Mouse (Mus musculus): ENCODE results near the gene Rtf1. TPM values are rescaled to one million over a fixed set of nuclear protein-coding genes. Genes with fewer than 3 reads are reported as not detected.
A peak's percentile ranks its signal among the peaks of the same experiment; 100 is the strongest.

The Rtf1 gene
- polyA plus RNA-seq, 2 experiments: 6.6 to 7.9 TPM

DNA sequence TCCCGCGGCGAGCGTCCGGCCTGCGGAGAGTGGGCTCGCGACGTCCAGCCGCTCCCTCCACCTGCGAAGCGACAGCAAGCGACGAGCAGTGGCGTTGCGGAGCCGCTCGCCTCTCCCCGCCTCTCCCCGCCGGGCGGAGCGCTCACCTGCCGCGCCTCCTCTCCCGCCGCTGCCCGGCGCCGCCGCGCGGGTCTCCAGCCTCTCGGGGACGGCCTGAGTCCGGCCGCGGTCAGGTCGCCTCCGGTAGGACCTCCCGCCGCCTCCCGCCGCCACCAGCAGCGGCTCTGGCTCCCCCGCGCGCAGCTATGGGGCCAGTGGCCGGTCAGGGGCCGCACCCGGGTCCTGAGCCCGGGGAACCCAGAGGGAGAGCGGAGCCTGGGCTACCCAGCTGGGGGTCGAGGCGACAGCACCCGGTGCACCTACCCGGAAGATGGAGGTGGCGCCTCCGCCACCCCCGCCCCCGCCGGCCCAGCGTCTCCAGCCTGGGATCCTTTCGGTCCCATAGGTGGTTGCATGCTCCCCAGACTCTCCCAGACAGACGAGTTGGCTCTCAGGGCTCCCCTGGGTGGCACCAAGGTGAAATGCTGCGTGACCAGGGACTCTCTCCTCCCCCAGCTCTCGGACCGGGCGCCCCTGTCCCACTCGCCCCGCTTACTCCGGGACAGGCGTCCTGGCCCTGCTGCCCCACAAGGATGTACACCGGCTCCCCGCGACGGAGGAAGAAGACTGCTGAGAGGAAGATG lies 83.4 kb downstream of the Rtf1 start:
- Histone ChIP-seq H3K4me2 (ENCODE audit: low read depth) (peak overlapping the region; percentile 71), H3K27ac (no peak overlapping the region), H3K36me3 (replicated peaks; ENCODE audit: control insufficient read depth, insufficient read depth, low read depth) (no peaks in the 10 kb centered on the region), H3K9ac (replicated peaks) (no peak overlapping the region), H3K4me3 (ENCODE audit: insufficient read depth in 1 of 2, low read depth in 2 of 2, low read length in 2 of 2) (peak overlapping the region; percentile 48 to 53), H3K27me3 (ENCODE audit: control insufficient read depth, insufficient read depth, low read length) (peaks cover 51% of the 10 kb centered on the region), H3K9me3 (ENCODE audit: control insufficient read depth, low read length) (no peaks in the 10 kb centered on the region), H3K4me1 (replicated peaks; ENCODE audit: control insufficient read depth in 2 of 2, insufficient read depth in 2 of 2, low read length in 1 of 2) (no peaks in the 10 kb centered on the region)
- under 1% methylated on average over 76 of the region's 77 CpGs for WGBS (ENCODE audit: insufficient replicate concordance)
- ATAC-seq (ENCODE audit: insufficient read depth) (0 out of 2 replicates have a peak, but pooled peaks have one; percentile 28), DNase-seq (ENCODE audit: low read depth in 3 of 3, low spot score in 3 of 3) (no peak)
- TF ChIP-seq CTCF (IDR thresholded peaks at IDR 0.05; ENCODE audit: low read depth) (no peak), EP300 (IDR thresholded peaks at IDR 0.05; ENCODE audit: low read depth) (no peak)

DNA sequence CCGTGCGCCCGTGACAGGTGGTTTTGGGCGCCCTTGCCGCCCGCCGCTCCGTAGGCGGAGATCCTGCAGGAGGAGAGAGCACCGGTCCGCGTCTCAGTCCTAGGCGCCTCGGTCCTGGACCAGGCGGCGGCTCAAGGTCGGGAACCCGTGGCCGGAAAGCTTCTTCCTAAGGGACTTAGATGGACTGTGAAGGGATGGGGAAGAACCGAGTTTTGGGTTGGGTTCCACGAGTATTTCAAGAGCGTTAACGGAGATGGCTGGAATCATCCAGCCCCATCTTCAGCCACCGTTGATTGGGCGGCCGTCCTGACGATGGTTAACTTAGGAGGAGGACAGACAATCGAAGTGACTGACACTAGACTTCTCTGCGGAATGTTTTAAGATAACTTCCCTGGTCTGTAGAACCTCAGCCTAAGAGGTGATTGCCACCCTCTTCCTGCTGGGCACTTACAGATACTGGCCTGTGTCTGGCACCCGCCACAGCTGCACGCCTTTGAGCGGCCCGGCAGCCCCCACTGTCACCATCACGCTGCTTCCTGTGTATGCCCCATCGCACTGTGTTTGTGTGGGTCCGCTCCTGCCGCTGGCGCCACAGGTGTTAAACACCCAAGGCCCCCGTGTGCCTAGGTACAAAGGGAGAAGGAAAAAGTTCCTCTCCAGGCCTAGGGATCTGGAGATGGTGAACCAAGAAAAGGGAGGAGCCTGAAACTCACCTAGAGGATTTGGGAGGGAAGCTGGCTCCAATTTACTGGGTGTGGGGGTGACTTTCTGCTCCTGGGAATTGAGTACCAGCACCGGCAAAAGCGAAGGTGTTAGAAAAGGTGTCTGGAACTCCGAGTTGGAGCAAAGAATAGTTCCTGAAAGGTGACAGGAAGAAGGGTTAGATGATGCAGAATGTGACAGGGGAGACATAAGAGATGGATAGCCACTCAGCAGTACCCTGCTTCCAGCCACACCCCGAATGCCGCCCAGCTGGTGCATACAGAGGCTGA lies 84.3 kb downstream of the Rtf1 start:
- H3K9ac ChIP-seq (replicated peaks): no peak overlapping the region
- H3K4me3 ChIP-seq (ENCODE audit: insufficient read depth in 1 of 2, low read depth in 2 of 2, low read length in 2 of 2): peak overlapping the region in 1 of 2 experiments; percentile 53; a peak in 2 of 4 replicates
- TF ChIP-seq EP300 (IDR thresholded peaks at IDR 0.05; ENCODE audit: low read depth) (no peak), CTCF (IDR thresholded peaks at IDR 0.05; ENCODE audit: low read depth) (no peak)
- WGBS (ENCODE audit: insufficient replicate concordance): 4% methylated on average over 44 of the region's 44 CpGs
- H3K9me3 ChIP-seq (ENCODE audit: control insufficient read depth, low read length): no peaks in the 10 kb centered on the region
- no peaks in the 10 kb centered on the region for H3K4me1 ChIP-seq (replicated peaks; ENCODE audit: control insufficient read depth in 2 of 2, insufficient read depth in 2 of 2, low read length in 1 of 2)
- H3K4me2 ChIP-seq (ENCODE audit: low read depth): peak overlapping the region; percentile 71
- DNase-seq (ENCODE audit: low read depth in 3 of 3, low spot score in 3 of 3) (no peak), ATAC-seq (ENCODE audit: insufficient read depth) (no peak)
- peaks cover 51% of the 10 kb centered on the region for H3K27me3 ChIP-seq (ENCODE audit: control insufficient read depth, insufficient read depth, low read length)
- no peak overlapping the region for H3K27ac ChIP-seq
- no peaks in the 10 kb centered on the region for H3K36me3 ChIP-seq (replicated peaks; ENCODE audit: control insufficient read depth, insufficient read depth, low read depth)

DNA sequence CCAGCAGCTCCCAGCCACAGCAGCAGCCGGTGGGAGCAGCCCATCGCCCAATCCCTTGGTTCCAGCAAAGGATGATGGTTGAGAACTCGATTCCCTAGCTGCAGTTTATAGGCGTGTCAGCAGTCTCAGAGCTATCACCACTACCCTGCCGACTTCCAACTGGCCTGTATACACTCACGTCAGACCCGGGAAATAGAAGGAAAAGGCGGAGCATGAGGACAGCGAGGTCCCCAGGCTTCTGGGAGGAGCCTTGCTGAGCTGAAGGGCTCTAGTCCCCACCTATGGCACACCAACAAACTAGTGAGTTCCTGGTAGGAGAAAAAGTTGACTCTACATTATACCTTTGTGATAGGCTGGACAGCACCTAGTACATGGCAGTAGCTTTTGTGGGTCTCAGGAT lies 85.4 kb downstream of the Rtf1 start, which contains the start of gene Ltk:
Gene Ltk, minus strand, starts transcription at position 181 of the 400 bp plus-strand sequence.
- Histone ChIP-seq H3K9me3 (ENCODE audit: control insufficient read depth, low read length) (no peaks in the 10 kb centered on the region), H3K27ac (no peak within 1 kb of the TSS), H3K9ac (replicated peaks) (no peak within 1 kb of the TSS), H3K27me3 (ENCODE audit: control insufficient read depth, insufficient read depth, low read length) (peaks cover 51% of the 10 kb centered on the region), H3K4me3 (ENCODE audit: insufficient read depth in 1 of 2, low read depth in 2 of 2, low read length in 2 of 2) (no peak within 1 kb of the TSS), H3K4me1 (replicated peaks; ENCODE audit: control insufficient read depth in 2 of 2, insufficient read depth in 2 of 2, low read length in 1 of 2) (no peaks in the 10 kb centered on the region), H3K4me2 (ENCODE audit: low read depth) (no peak within 1 kb of the TSS), H3K36me3 (replicated peaks; ENCODE audit: control insufficient read depth, insufficient read depth, low read depth) (no peaks in the 10 kb centered on the region)
- TF ChIP-seq EP300 (IDR thresholded peaks at IDR 0.05; ENCODE audit: low read depth) (no peak), CTCF (IDR thresholded peaks at IDR 0.05; ENCODE audit: low read depth) (no peak)
- ATAC-seq (ENCODE audit: insufficient read depth) (no peak), DNase-seq (ENCODE audit: low read depth in 3 of 3, low spot score in 3 of 3) (no peak)
- 10% methylated on average over 9 of the region's 9 CpGs for WGBS (ENCODE audit: insufficient replicate concordance)

DNA sequence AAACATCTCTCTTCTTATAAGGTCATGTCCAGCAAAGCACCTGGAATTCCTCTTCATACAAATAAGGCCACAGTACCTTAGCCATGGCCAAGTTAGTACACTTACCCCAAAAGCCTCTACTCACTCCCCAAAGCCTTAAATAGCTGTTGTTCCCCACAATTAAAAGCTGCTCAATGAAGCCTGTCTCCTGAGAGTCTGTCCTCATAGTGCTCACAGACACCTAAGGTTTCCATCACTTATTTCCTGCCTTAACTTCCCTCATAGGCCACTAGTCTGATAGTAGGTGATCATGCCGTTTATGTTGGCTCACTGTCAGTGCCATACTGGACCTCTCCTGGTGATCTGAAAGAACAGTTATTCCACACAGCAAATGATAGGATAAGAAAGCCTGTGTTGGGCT lies 87.4 kb downstream of the Rtf1 start:
- Histone ChIP-seq H3K36me3 (replicated peaks; ENCODE audit: control insufficient read depth, insufficient read depth, low read depth) (no peaks in the 10 kb centered on the region), H3K4me3 (ENCODE audit: insufficient read depth in 1 of 2, low read depth in 2 of 2, low read length in 2 of 2) (no peak overlapping the region), H3K27me3 (ENCODE audit: control insufficient read depth, insufficient read depth, low read length) (peaks cover 39% of the 10 kb centered on the region), H3K4me2 (ENCODE audit: low read depth) (no peak overlapping the region), H3K9me3 (ENCODE audit: control insufficient read depth, low read length) (no peaks in the 10 kb centered on the region), H3K27ac (no peak overlapping the region), H3K9ac (replicated peaks) (no peak overlapping the region), H3K4me1 (replicated peaks; ENCODE audit: control insufficient read depth in 2 of 2, insufficient read depth in 2 of 2, low read length in 1 of 2) (no peaks in the 10 kb centered on the region)
- 40% methylated on average over 1 of the region's 1 CpGs for WGBS (ENCODE audit: insufficient replicate concordance)
- DNase-seq (ENCODE audit: low read depth in 3 of 3, low spot score in 3 of 3) (no peak), ATAC-seq (ENCODE audit: insufficient read depth) (no peak)
- TF ChIP-seq EP300 (IDR thresholded peaks at IDR 0.05; ENCODE audit: low read depth) (no peak), CTCF (IDR thresholded peaks at IDR 0.05; ENCODE audit: low read depth) (no peak)

DNA sequence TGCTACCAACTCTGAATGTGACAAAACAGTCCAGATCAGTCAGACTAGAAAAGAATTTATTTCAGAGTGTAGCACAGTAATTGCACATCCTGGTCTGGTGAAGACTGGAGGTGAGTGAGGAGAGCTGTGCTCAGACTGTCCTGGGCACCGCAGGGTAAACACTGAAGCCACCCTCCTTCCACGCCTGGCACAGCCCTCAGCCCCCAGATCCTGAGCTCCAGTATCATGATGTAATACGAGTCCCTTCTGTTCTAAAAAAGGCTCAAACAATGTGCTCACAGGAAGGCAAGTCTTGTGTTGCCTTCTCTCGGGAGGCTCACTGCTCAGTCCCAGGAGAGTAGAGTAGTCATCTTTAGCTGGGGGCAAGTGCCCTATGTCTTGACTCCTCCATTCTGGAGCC lies 89.1 kb downstream of the Rtf1 start:
- ATAC-seq (ENCODE audit: insufficient read depth): no peak
- DNase-seq (ENCODE audit: low read depth in 3 of 3, low spot score in 3 of 3): no peak

More for the DNA sequence above, 89.1 kb downstream of the Rtf1 start:
- H3K4me3 ChIP-seq (ENCODE audit: insufficient read depth in 1 of 2, low read depth in 2 of 2, low read length in 2 of 2): no peak overlapping the region
- WGBS (ENCODE audit: insufficient replicate concordance): 71% methylated on average over 4 of the region's 4 CpGs
- H3K4me2 ChIP-seq (ENCODE audit: low read depth): no peak overlapping the region
- no peaks in the 10 kb centered on the region for H3K9me3 ChIP-seq (ENCODE audit: control insufficient read depth, low read length)
- H3K4me1 ChIP-seq (replicated peaks; ENCODE audit: control insufficient read depth in 2 of 2, insufficient read depth in 2 of 2, low read length in 1 of 2): no peaks in the 10 kb centered on the region
- no peak for TF ChIP-seq EP300 (IDR thresholded peaks at IDR 0.05; ENCODE audit: low read depth)
- TF ChIP-seq CTCF (IDR thresholded peaks at IDR 0.05; ENCODE audit: low read depth): no peak
- no peak overlapping the region for H3K9ac ChIP-seq (replicated peaks)
- H3K27ac ChIP-seq: no peak overlapping the region
- no peaks in the 10 kb centered on the region for H3K36me3 ChIP-seq (replicated peaks; ENCODE audit: control insufficient read depth, insufficient read depth, low read depth)
- H3K27me3 ChIP-seq (ENCODE audit: control insufficient read depth, insufficient read depth, low read length): peaks cover 22% of the 10 kb centered on the region
